In genomic region chr10:58652045-58652417, GRCm38 (mm10) we compare ENCODE assay signal across 10 mouse cellular contexts. TPM values are rescaled to one million over a fixed set of nuclear protein-coding genes. Genes with fewer than 3 reads are reported as not detected.
DNase-seq lines count a peak whose midpoint lies in the region; ATAC-seq and TF ChIP-seq lines count a peak whose summit lies in the region.
"Had no signal": no experiment of that assay in that cellular context is flagged by ENCODE, and none has a peak within 500 bp of the region (broad histone marks: within the 10 kb centered on the region; RNA-seq: fewer than 3 reads in every experiment).

No protein-coding gene starts in this region.

- ATAC-seq in limb, embryonic 14.5 days (ENCODE audit: low FRiP score, low read depth) = no peak
- ATAC-seq in stomach, postnatal 0 days (ENCODE audit: low FRiP score, low TSS enrichment) = no peak

- H3K9ac ChIP-seq in heart, adult 2 months (ENCODE audit: low read depth, low read length) = no peak overlapping the region
- H3K9ac ChIP-seq in limb, embryonic 14.5 days (ENCODE audit: low read depth, low read length, severe bottlenecking) = peak overlapping the region; percentile 17; the same call in 1 of the 2 replicates
- H3K9ac ChIP-seq in stomach, postnatal 0 days (ENCODE audit: low read length) = no peak overlapping the region
- H3K9ac ChIP-seq: liver, embryonic 15.5 days had no signal

- intact Hi-C loops in heart, adult 2 months (cut with DNase I) = no loop called here

- no peak for TF ChIP-seq CTCF in heart, adult 2 months (IDR thresholded peaks at IDR 0.05)
- no peak for TF ChIP-seq CTCF in stomach, postnatal 0 days (IDR thresholded peaks at IDR 0.05; ENCODE audit: low read depth)

- no peaks in the 10 kb centered on the region for H3K79me2 ChIP-seq in heart, adult 2 months (replicated peaks; ENCODE audit: control insufficient read depth, insufficient read depth, low read length)

- no peaks in the 10 kb centered on the region for H3K27me3 ChIP-seq in heart, embryonic 10.5 days (ENCODE audit: insufficient read depth, poor library complexity, severe bottlenecking)
- no peaks in the 10 kb centered on the region for H3K27me3 ChIP-seq in heart, adult 2 months (ENCODE audit: control insufficient read depth, insufficient read depth, low read length)
- no peaks in the 10 kb centered on the region for H3K27me3 ChIP-seq in limb, embryonic 14.5 days (ENCODE audit: control insufficient read depth, insufficient read depth, low read length)
- H3K27me3 ChIP-seq in stomach, postnatal 0 days (ENCODE audit: control insufficient read depth, insufficient read depth, low read length) = no peaks in the 10 kb centered on the region

- H3K36me3 ChIP-seq in heart, embryonic 10.5 days = no peaks in the 10 kb centered on the region
- H3K36me3 ChIP-seq in heart, adult 2 months (ENCODE audit: control insufficient read depth, insufficient read depth, low read length) = no peaks in the 10 kb centered on the region
- no peaks in the 10 kb centered on the region for H3K36me3 ChIP-seq in limb, embryonic 14.5 days (ENCODE audit: control insufficient read depth, insufficient read depth, low read length)
- H3K36me3 ChIP-seq in stomach, postnatal 0 days (ENCODE audit: control insufficient read depth, insufficient read depth, low read length) = no peaks in the 10 kb centered on the region
- H3K36me3 ChIP-seq: liver, embryonic 15.5 days had no signal

- H3K4me2 ChIP-seq in limb, embryonic 14.5 days (replicated peaks; ENCODE audit: low read depth, low read length, severe bottlenecking) = peak overlapping the region; percentile 22
- H3K4me2 ChIP-seq in stomach, postnatal 0 days (replicated peaks; ENCODE audit: low read depth) = peak overlapping the region; percentile 36
- H3K4me2 ChIP-seq: liver, embryonic 15.5 days had no signal

- no peak for DNase-seq in heart, embryonic 10.5 days (ENCODE audit: low spot score)
- no peak for DNase-seq in heart, adult 2 months
- DNase-seq in lung, postnatal 10 days = peak; percentile 21
- DNase-seq in lung, adult 18-20 months = no peak
- DNase-seq in limb, embryonic 14.5 days (ENCODE audit: low spot score) = peak; percentile 59
- DNase-seq in stomach, postnatal 0 days (ENCODE audit: low spot score) = no peak
- DNase-seq in adrenal gland, postnatal 36 days = no peak
- no peak for DNase-seq in thymus, adult 18-20 months
- DNase-seq: cerebellum, postnatal 25 days had no signal

- 0 out of 2 replicates have a peak overlapping the region, but pooled peaks have one; percentile 8 for H3K4me3 ChIP-seq in heart, embryonic 10.5 days
- H3K4me3 ChIP-seq in heart, adult 2 months = no peak overlapping the region
- no peak overlapping the region for H3K4me3 ChIP-seq in limb, embryonic 14.5 days (replicated peaks; ENCODE audit: low read length)
- no peak overlapping the region for H3K4me3 ChIP-seq in stomach, postnatal 0 days (ENCODE audit: low read depth, low read length)
- H3K4me3 ChIP-seq: liver, embryonic 15.5 days had no signal

- H3K27ac ChIP-seq in heart, embryonic 10.5 days = peak overlapping the region; percentile 63; the same call in 1 of the 2 replicates
- no peak overlapping the region for H3K27ac ChIP-seq in heart, adult 2 months
- H3K27ac ChIP-seq in limb, embryonic 14.5 days (replicated peaks; ENCODE audit: low read depth, low read length) = no peak overlapping the region
- no peak overlapping the region for H3K27ac ChIP-seq in stomach, postnatal 0 days (replicated peaks)
- H3K27ac ChIP-seq: liver, embryonic 15.5 days had no signal

- TF ChIP-seq EP300 in heart, adult 2 months (IDR thresholded peaks at IDR 0.05; ENCODE audit: insufficient read depth, low read depth, low read length) = no peak
- TF ChIP-seq EP300 in stomach, postnatal 0 days (optimal IDR thresholded peaks at IDR 0.05) = no peak

- no peaks in the 10 kb centered on the region for H3K9me3 ChIP-seq in heart, embryonic 10.5 days
- no peaks in the 10 kb centered on the region for H3K9me3 ChIP-seq in limb, embryonic 14.5 days (ENCODE audit: control insufficient read depth, low read length)
- H3K9me3 ChIP-seq in stomach, postnatal 0 days (ENCODE audit: control insufficient read depth, low read length) = no peaks in the 10 kb centered on the region
- H3K9me3 ChIP-seq: liver, embryonic 15.5 days had no signal

- TF ChIP-seq POLR2A in heart, adult 2 months (IDR thresholded peaks at IDR 0.05; ENCODE audit: insufficient read depth, low read depth, low read length) = no peak
- TF ChIP-seq POLR2A in limb, embryonic 14.5 days (IDR thresholded peaks at IDR 0.05; ENCODE audit: borderline replicate concordance, extremely low read depth, insufficient read depth, insufficient read length) = no peak

- WGBS in heart, embryonic 10.5 days = 3% methylated on average over 9 of the region's 9 CpGs
- WGBS in heart, adult 2 months = 18% methylated on average over 9 of the region's 9 CpGs
- WGBS in limb, embryonic 14.5 days = 2% methylated on average over 9 of the region's 9 CpGs
- WGBS in stomach, postnatal 0 days = 4% methylated on average over 9 of the region's 9 CpGs

- H3K4me1 ChIP-seq in heart, embryonic 10.5 days = peaks cover 24% of the 10 kb centered on the region
- no peaks in the 10 kb centered on the region for H3K4me1 ChIP-seq in heart, adult 2 months (ENCODE audit: control insufficient read depth, insufficient read depth, low read length)
- H3K4me1 ChIP-seq in limb, embryonic 14.5 days (ENCODE audit: control insufficient read depth, insufficient read depth, low read length) = peaks cover 18% of the 10 kb centered on the region
- H3K4me1 ChIP-seq in stomach, postnatal 0 days (replicated peaks; ENCODE audit: control insufficient read depth, insufficient read depth) = no peaks in the 10 kb centered on the region; the same call in 1 of the 2 replicates
- H3K4me1 ChIP-seq: liver, embryonic 15.5 days had no signal

RNA-seq across cellular contexts. Expression of gene Edar, which starts 23.4 kb away (rescaled TPM):
- polyA plus RNA-seq in heart, embryonic 10.5 days (2016; fragmentation: Nextera tagmentation; extraction: Ambion mirVana) = 0.09 TPM in 1 of 2 replicates, not detected in the other
- under 1 TPM; 0.39 to 0.47 TPM for total RNA-seq in heart, adult 2 months (2021)
- polyA plus RNA-seq in heart, adult 2 months (2012; rRNA removed) = 0.31 and 0.38 TPM in 2 replicates
- 2.2 and 2.3 TPM in 2 replicates for polyA plus RNA-seq in limb, embryonic 14.5 days (2012; rRNA removed)
- 2.3 and 2.8 TPM in 2 replicates for polyA plus RNA-seq in limb, embryonic 14.5 days (2014; fragmentation: Nextera tagmentation; extraction: Ambion mirVana)
- 0.64 and 0.73 TPM in 2 replicates for polyA plus RNA-seq in stomach, postnatal 0 days (2015; fragmentation: Nextera tagmentation; extraction: Ambion mirVana)
- under 1 TPM; 0.20 TPM for total RNA-seq in adrenal gland, postnatal 36 days (2021)
- polyA plus RNA-seq: liver, embryonic 15.5 days had no signal

Comparison
In these comparisons a context has a peak if more than half of its experiments do, and no peak if none do; other contexts are left out.
1. DNase-seq: peak in lung, postnatal 10 days (single experiment) and limb, embryonic 14.5 days (single experiment); none in heart, embryonic 10.5 days (single experiment), heart, adult 2 months (0 of 2), lung, adult 18-20 months (0 of 2), stomach, postnatal 0 days (single experiment), adrenal gland, postnatal 36 days (0 of 2) and thymus, adult 18-20 months (0 of 2).